Mouse (Mus musculus): ENCODE results near the gene Metrnl. TPM values are rescaled to one million over a fixed set of nuclear protein-coding genes. Genes with fewer than 3 reads are reported as not detected.
A peak's percentile ranks its signal among the peaks of the same experiment; 100 is the strongest.

The Metrnl gene
- polyA plus RNA-seq, 1 experiment from 2014 or later, result 28.1 TPM

DNA sequence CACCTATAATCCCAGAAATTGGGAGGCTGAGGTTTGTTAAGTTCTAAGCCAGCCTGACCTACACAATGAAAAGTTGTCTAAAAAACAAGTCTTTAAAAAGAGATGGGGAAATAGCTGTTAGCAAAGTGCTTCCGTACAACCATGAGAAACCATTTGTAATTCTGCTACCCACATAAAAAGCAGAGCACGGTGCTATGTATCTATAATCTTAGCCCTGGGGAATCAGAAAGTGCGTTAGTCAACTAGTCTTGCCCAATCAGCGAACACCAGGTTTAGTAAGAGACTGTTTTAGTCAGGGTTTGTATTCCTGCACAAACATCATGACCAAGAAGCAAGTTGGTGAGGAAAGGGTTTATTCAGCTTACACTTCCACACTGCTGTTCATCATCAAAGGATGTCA, 33.8 kb upstream of the Metrnl start:
- H3K36me3 ChIP-seq, result peaks cover 20% of the 10 kb centered on the region
- ATAC-seq (ENCODE audit: insufficient number of reproducible peaks, insufficient read depth, low FRiP score, low TSS enrichment, low read depth), result no peak
- H3K4me1 ChIP-seq, result 0 out of 2 replicates have a peak, but pooled peaks cover 3% of the 10 kb centered on the region
- no peaks in the 10 kb centered on the region for H3K9me3 ChIP-seq
- H3K4me3 ChIP-seq, result no peak overlapping the region
- no peak overlapping the region for H3K27ac ChIP-seq
- no peak overlapping the region for H3K4me2 ChIP-seq
- 81% methylated on average over 4 of the region's 4 CpGs for WGBS
- H3K27me3 ChIP-seq, result no peaks in the 10 kb centered on the region
- no peak overlapping the region for H3K9ac ChIP-seq

DNA sequence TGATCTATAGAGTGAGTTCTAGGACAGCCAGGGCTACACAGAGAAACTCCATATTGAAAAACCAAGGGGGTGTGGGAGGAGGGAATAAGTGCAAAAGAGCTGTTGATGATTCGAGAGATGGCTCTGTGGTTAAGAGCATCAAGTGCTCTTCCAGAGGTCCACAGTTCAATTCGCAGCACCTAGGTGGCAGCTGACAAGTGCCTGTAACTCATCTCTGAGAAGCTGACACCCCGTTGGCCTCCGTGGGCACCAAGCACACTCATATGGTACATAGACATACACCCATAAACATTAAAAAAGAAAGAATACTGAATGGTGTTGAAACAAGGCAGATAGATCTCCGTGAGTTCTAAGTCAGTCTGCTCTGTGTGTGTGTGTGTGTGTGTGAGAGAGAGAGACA, 32.6 kb upstream of the Metrnl start:
- 0 out of 2 replicates have a peak, but pooled peaks cover 7% of the 10 kb centered on the region for H3K4me1 ChIP-seq
- H3K9me3 ChIP-seq, result no peaks in the 10 kb centered on the region
- whole genome bisulfite sequencing, result 92% methylated on average over 5 of the region's 5 CpGs
- H3K27me3 ChIP-seq, result no peaks in the 10 kb centered on the region
- no peak overlapping the region for H3K9ac ChIP-seq
- no peak overlapping the region for H3K4me3 ChIP-seq
- no peak overlapping the region for H3K4me2 ChIP-seq
- no peak overlapping the region for H3K27ac ChIP-seq
- ATAC-seq (ENCODE audit: insufficient number of reproducible peaks, insufficient read depth, low FRiP score, low TSS enrichment, low read depth), result no peak
- H3K36me3 ChIP-seq, result peaks cover 17% of the 10 kb centered on the region

GRCm38 (mm10) chr11:121670926-121671325, 30.4 kb upstream of the Metrnl start:
- Histone ChIP-seq H3K4me3 (no peak overlapping the region), H3K9me3 (0 out of 2 replicates have a peak, but pooled peaks cover 2% of the 10 kb centered on the region), H3K9ac (no peak overlapping the region), H3K4me2 (no peak overlapping the region), H3K4me1 (0 out of 2 replicates have a peak, but pooled peaks cover 7% of the 10 kb centered on the region), H3K27me3 (no peaks in the 10 kb centered on the region), H3K36me3 (peaks cover 14% of the 10 kb centered on the region; the same call in 1 of the 2 replicates), H3K27ac (no peak overlapping the region)
- WGBS, result 93% methylated on average over 5 of the region's 5 CpGs
- ATAC-seq (ENCODE audit: insufficient number of reproducible peaks, insufficient read depth, low FRiP score, low TSS enrichment, low read depth), result no peak

- Histone ChIP-seq H3K36me3 (peaks cover 13% of the 10 kb centered on the region; the same call in 1 of the 2 replicates), H3K4me3 (peak overlapping the region; percentile 62), H3K4me1 (0 out of 2 replicates have a peak, but pooled peaks cover 7% of the 10 kb centered on the region), H3K9me3 (0 out of 2 replicates have a peak, but pooled peaks cover 4% of the 10 kb centered on the region), H3K27me3 (no peaks in the 10 kb centered on the region), H3K27ac (peak overlapping the region; percentile 93), H3K4me2 (peak overlapping the region; percentile 70), H3K9ac (peak overlapping the region; percentile 78)
- 0 out of 2 replicates have a peak, but pooled peaks have one; percentile 4 for ATAC-seq (ENCODE audit: insufficient number of reproducible peaks, insufficient read depth, low FRiP score, low TSS enrichment, low read depth)
- 3% methylated on average over 22 of the region's 22 CpGs for WGBS
Measured at GRCm38 (mm10) chr11:121672312-121672989, 28.9 kb upstream of the Metrnl start.

DNA sequence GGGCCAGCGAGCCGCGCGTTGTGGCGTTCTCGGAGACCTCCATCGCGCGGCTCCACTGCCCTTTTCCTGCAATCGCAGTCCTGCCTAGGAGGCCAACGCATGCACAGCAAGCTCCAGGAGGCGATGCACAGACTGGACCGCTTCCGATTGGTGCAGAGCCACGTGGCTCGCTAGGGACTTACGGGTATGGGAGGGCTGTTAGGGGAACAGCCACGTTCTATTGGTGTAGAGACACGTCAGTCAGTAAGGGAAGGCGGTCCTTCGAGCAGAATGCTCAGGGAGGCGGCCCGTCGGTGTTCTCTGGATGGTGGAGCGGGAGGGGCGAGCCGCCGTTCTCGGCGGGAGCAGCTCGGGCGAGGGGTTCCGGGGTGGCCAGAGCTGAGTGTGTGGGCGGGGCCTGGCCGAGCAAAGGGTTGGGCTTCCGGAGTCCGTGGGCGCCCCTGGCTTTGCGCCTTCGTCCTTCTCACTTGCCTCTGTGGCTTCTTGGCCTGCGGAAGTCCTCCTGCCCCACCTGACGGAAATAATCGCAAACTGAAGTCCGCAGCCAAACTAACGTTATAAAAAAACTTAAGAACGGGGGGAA, 28.3 kb upstream of the Metrnl start, which contains the start of gene B3gntl1:
Gene B3gntl1 (minus strand): TSS at position 164 of the 583 bp plus-strand sequence.
- H3K27me3 ChIP-seq, result no peaks in the 10 kb centered on the region
- H3K9me3 ChIP-seq, result 0 out of 2 replicates have a peak, but pooled peaks cover 4% of the 10 kb centered on the region
- ATAC-seq (ENCODE audit: insufficient number of reproducible peaks, insufficient read depth, low FRiP score, low TSS enrichment, low read depth), result peak; percentile 100
- peak within 1 kb of the TSS; percentile 62 for H3K4me3 ChIP-seq
- H3K9ac ChIP-seq, result peak within 1 kb of the TSS; percentile 78
- peak within 1 kb of the TSS; percentile 70 for H3K4me2 ChIP-seq
- 0 out of 2 replicates have a peak, but pooled peaks cover 7% of the 10 kb centered on the region for H3K4me1 ChIP-seq
- under 1% methylated on average over 46 of the region's 46 CpGs for WGBS
- peak within 1 kb of the TSS; percentile 93 for H3K27ac ChIP-seq
- H3K36me3 ChIP-seq, result peaks cover 7% of the 10 kb centered on the region; the same call in 1 of the 2 replicates

- H3K9ac ChIP-seq, result peak overlapping the region; percentile 68
- H3K9me3 ChIP-seq, result 0 out of 2 replicates have a peak, but pooled peaks cover 4% of the 10 kb centered on the region
- H3K36me3 ChIP-seq, result peaks cover 4% of the 10 kb centered on the region; the same call in 1 of the 2 replicates
- H3K27ac ChIP-seq, result peak overlapping the region; percentile 93
- peak; percentile 2; the same call in 1 of the 2 replicates for ATAC-seq (ENCODE audit: insufficient number of reproducible peaks, insufficient read depth, low FRiP score, low TSS enrichment, low read depth)
- H3K27me3 ChIP-seq, result no peaks in the 10 kb centered on the region
- peak overlapping the region; percentile 70 for H3K4me2 ChIP-seq
- 0 out of 2 replicates have a peak, but pooled peaks cover 7% of the 10 kb centered on the region for H3K4me1 ChIP-seq
- 65% methylated on average over 7 of the region's 7 CpGs for WGBS
- H3K4me3 ChIP-seq, result peak overlapping the region; percentile 62
Measured at GRCm38 (mm10) chr11:121673629-121674028, 27.7 kb upstream of the Metrnl start.

GRCm38 (mm10) chr11:121676836-121677235, 24.5 kb upstream of the Metrnl start:
- H3K27me3 ChIP-seq, result no peaks in the 10 kb centered on the region
- WGBS, result 90% methylated on average over 2 of the region's 2 CpGs
- 0 out of 2 replicates have a peak, but pooled peaks cover 7% of the 10 kb centered on the region for H3K4me1 ChIP-seq
- H3K27ac ChIP-seq, result no peak overlapping the region
- no peak overlapping the region for H3K4me3 ChIP-seq
- H3K36me3 ChIP-seq, result no peaks in the 10 kb centered on the region
- no peak overlapping the region for H3K9ac ChIP-seq
- H3K9me3 ChIP-seq, result 0 out of 2 replicates have a peak, but pooled peaks cover 4% of the 10 kb centered on the region
- ATAC-seq (ENCODE audit: insufficient number of reproducible peaks, insufficient read depth, low FRiP score, low TSS enrichment, low read depth), result no peak
- H3K4me2 ChIP-seq, result no peak overlapping the region

DNA sequence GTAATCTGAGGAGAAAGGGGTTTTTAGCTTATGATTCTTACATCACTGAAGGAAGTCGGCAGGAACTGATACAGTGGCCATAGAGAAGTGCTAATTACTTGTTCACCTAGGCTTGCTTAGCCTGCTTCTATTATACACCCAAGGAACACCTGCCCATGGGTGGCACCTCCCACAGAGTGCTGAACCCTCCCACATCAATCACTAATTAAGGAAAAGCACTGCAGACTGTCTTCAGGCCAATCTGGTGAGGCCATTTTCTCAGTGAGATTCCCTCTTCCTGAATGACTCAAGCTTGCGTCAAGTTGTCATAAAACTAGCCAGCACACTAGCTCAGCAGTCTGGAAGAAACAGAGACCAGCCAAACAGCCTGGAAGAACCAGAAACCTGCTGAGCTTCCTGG, 21.8 kb upstream of the Metrnl start:
- Histone ChIP-seq H3K27me3 (no peaks in the 10 kb centered on the region), H3K36me3 (no peaks in the 10 kb centered on the region), H3K27ac (no peak overlapping the region), H3K9ac (no peak overlapping the region), H3K4me3 (no peak overlapping the region), H3K4me2 (no peak overlapping the region), H3K4me1 (no peaks in the 10 kb centered on the region), H3K9me3 (0 out of 2 replicates have a peak, but pooled peaks cover 4% of the 10 kb centered on the region)
- ATAC-seq (ENCODE audit: insufficient number of reproducible peaks, insufficient read depth, low FRiP score, low TSS enrichment, low read depth), result no peak
- 79% methylated on average over 2 of the region's 2 CpGs for WGBS

GRCm38 (mm10) chr11:121680750-121681149, 20.6 kb upstream of the Metrnl start:
- Histone ChIP-seq H3K36me3 (no peaks in the 10 kb centered on the region), H3K4me2 (no peak overlapping the region), H3K4me3 (no peak overlapping the region), H3K9me3 (0 out of 2 replicates have a peak, but pooled peaks cover 3% of the 10 kb centered on the region), H3K27me3 (no peaks in the 10 kb centered on the region), H3K4me1 (no peaks in the 10 kb centered on the region), H3K9ac (no peak overlapping the region), H3K27ac (no peak overlapping the region)
- no peak for ATAC-seq (ENCODE audit: insufficient number of reproducible peaks, insufficient read depth, low FRiP score, low TSS enrichment, low read depth)
- WGBS, result 79% methylated on average over 5 of the region's 5 CpGs

GRCm38 (mm10) chr11:121683243-121683642, 18.1 kb upstream of the Metrnl start:
- Histone ChIP-seq H3K9me3 (no peaks in the 10 kb centered on the region), H3K27ac (no peak overlapping the region), H3K4me2 (no peak overlapping the region), H3K36me3 (no peaks in the 10 kb centered on the region), H3K27me3 (no peaks in the 10 kb centered on the region), H3K9ac (no peak overlapping the region), H3K4me3 (no peak overlapping the region), H3K4me1 (0 out of 2 replicates have a peak, but pooled peaks cover 9% of the 10 kb centered on the region)
- WGBS, result 55% methylated on average over 3 of the region's 3 CpGs
- ATAC-seq (ENCODE audit: insufficient number of reproducible peaks, insufficient read depth, low FRiP score, low TSS enrichment, low read depth), result no peak

DNA sequence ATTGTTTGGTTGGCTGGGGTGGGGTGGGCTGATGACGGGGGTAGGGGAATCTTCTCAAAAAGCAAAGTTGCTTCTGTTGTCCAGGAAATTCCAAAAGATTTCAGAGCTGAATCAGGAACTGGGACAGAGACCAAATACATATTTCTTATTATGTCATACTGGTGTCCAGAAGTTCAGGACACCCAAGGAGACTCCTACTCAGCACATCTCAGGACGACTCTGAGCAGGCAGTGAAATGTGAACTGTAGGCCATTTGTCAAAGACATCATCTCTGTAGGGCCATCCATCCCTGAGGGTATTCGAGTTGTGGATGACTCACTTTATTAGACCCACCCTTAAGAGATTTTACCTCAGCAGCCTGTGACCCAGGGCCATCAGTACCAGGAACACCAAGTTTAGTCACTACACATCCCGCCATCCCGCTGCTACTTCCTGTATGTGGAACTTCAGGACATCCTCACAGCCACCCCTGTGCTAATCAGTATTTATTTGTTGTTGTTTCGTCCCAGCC, 15.8 kb upstream of the Metrnl start:
- ATAC-seq (ENCODE audit: insufficient number of reproducible peaks, insufficient read depth, low FRiP score, low TSS enrichment, low read depth), result no peak
- Histone ChIP-seq H3K4me3 (no peak overlapping the region), H3K36me3 (no peaks in the 10 kb centered on the region), H3K9me3 (no peaks in the 10 kb centered on the region), H3K27me3 (no peaks in the 10 kb centered on the region), H3K4me2 (no peak overlapping the region), H3K9ac (no peak overlapping the region), H3K27ac (no peak overlapping the region), H3K4me1 (0 out of 2 replicates have a peak, but pooled peaks cover 9% of the 10 kb centered on the region)
- WGBS, result 69% methylated on average over 6 of the region's 6 CpGs
